Mouse (Mus musculus) heart, embryonic 13.5 days (tissue): ENCODE results near the gene Csf3r. TPM values are rescaled to one million over a fixed set of nuclear protein-coding genes. Genes with fewer than 3 reads are reported as not detected.

ENCODE experiments used
- ATAC-seq: fragments of 200-750 bp; cut with Nextera tagmentation; 2 replicates; pipeline ENCODE4 v1.8.0; 2017; ENCODE audit warnings: moderate TSS enrichment; ENCODE audit not compliant: insufficient number of reproducible peaks, low FRiP score, low TSS enrichment; ENCODE audit errors: extremely low read depth
- H3K27ac ChIP-seq: fragments of 300-500 bp; sonication (generic); replicated peaks from 2 replicates; pipeline ENCODE4 v1.5.1; 2015; ENCODE audit warnings: moderate library complexity, mild to moderate bottlenecking, inconsistent platforms
- H3K27me3 ChIP-seq: fragments of 300-500 bp; sonication (generic); replicated peaks from 2 replicates; pipeline ENCODE4 v1.6.1; 2015; ENCODE audit warnings: mild to moderate bottlenecking, inconsistent platforms
- H3K36me3 ChIP-seq: fragments of 300-500 bp; sonication (generic); 2 replicates; pipeline ENCODE4 v1.6.1; 2015; ENCODE audit warnings: mild to moderate bottlenecking, inconsistent platforms
- H3K4me1 ChIP-seq: fragments of 300-500 bp; sonication (generic); 2 replicates; pipeline ENCODE4 v1.6.1; 2015; ENCODE audit warnings: inconsistent platforms
- H3K4me2 ChIP-seq: fragments of 300-500 bp; sonication (generic); 2 replicates; pipeline ENCODE4 v1.6.1; 2015; ENCODE audit warnings: inconsistent platforms, mild to moderate bottlenecking, moderate library complexity
- H3K4me3 ChIP-seq: fragments of 300-500 bp; sonication (generic); 2 replicates; pipeline ENCODE4 v1.5.1; 2015; ENCODE audit warnings: moderate library complexity, mild to moderate bottlenecking, inconsistent platforms
- H3K9ac ChIP-seq: fragments of 300-500 bp; sonication (generic); 2 replicates; pipeline ENCODE4 v1.6.1; 2015; ENCODE audit warnings: inconsistent platforms, mild to moderate bottlenecking, moderate library complexity
- H3K9me3 ChIP-seq: fragments of 300-500 bp; sonication (generic); 2 replicates; pipeline ENCODE4 v1.6.1; 2016; ENCODE audit warnings: inconsistent platforms
- WGBS: fragments of 180-500 bp; shearing (Covaris S2); methylation state at CpG from one replicate; pipeline ENCODE4 v1.1.7; 2015; ENCODE audit warnings: mixed read lengths; 5-methylcytosine and 5-hydroxymethylcytosine counted together
- polyA plus RNA-seq: library from polyadenylated mRNA; unstranded; fragments of >200 nt; fragmentation: Nextera tagmentation; extraction: Ambion mirVana; gene quantifications from 2 replicates; pipeline ENCODE4 v1.2.1, GENCODE M21; 2015

The Csf3r gene
- polyA plus RNA-seq, 1 experiment from 2014 or later, result 0.43 TPM

DNA sequence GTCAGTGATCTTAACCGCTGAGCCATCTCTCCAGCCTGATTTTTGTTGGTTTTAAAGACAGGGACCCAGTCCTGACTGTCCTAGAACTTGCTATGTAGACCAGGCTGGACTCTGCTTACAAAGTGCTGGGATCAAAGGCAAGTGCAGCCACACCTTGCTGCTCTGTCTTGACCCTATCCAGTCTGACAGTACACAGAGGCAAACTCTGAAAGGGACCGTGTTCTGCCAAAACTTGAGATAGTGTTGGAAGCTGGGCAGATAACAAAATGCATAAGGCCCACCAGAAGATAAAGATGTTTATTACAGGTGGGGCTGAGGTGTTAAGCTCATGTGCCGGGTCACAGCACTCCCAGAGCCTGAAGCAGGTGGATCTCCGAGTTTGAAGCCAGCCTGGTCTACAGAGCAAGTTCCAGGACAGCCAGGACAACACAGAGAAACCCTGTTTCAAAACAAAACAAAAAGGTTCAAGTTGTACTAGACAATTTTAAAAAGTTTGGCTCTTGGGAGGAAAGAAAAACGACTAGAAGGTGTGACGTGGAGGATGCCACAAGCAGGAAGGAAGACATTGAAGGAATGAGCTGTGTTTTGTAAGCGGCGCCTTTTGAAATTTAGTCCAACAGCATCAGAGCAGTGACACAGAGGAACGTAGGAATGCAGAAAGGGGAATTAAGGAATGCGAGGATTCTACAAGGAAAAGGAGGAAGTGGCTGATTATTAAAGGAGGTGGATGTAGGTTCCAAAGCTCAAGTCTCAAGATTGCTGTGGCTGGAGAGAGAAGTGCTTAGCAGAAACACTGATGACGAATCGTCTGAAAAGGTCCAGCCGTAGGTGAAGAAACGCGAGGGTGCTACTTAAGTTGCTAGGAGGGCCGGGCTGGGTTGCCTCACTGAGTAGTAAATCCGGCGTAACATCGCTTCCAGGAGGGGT lies 33.1 kb downstream of the Csf3r start:
- no peak overlapping the region for H3K27ac ChIP-seq
- peak overlapping the region; percentile 72 for H3K4me3 ChIP-seq
- H3K27me3 ChIP-seq, result no peaks in the 10 kb centered on the region
- H3K4me1 ChIP-seq, result peaks cover 14% of the 10 kb centered on the region
- no peaks in the 10 kb centered on the region for H3K9me3 ChIP-seq
- H3K4me2 ChIP-seq, result peak overlapping the region; percentile 95
- no peak for ATAC-seq
- 11% methylated on average over 19 of the region's 19 CpGs for WGBS
- peaks cover 39% of the 10 kb centered on the region for H3K36me3 ChIP-seq
- H3K9ac ChIP-seq, result peak overlapping the region; percentile 80

DNA sequence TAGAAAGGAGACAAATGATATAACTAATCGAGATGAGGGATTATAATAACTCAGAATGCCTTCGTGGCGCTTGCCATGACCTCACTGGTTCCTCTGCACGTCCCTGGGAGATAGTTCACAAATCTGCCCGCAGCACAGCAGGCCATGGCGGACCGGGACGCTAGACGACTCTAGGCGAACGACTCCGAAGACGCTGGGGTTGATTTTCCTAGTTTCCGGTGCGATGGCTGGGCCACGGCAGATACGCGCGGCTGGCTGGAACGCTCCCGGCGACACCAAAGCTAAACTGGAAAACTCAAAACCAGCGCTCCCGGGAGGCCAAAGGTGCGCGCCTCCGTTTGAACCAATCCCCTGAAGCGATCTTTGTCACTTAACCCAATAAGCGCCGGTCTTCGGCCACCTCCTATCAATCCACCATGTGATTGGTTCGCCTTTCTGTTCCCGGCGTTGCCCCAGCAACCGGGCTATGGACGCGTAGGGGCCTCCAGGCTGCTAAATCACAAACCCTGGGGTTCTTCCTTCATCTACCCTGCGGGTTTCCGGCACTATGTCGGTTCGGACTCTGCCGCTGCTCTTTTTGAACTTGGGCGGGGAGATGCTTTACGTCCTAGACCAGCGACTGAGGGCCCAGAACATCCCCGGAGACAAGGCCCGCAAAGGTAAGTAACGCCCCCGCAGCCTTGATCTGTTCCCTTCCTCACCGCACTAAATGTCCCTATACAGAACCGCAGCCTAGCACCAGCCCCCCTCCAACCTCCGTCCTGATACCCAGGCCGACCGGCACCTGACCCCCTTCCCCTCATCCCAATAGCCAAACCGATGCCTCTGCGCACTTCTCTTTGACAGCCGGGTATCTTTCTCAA lies 34.0 kb downstream of the Csf3r start, which contains the start of gene Oscp1:
Gene Oscp1, plus strand, starts transcription at position 432 of the 863 bp plus-strand sequence.
- peak; percentile 92 for ATAC-seq
- Histone ChIP-seq H3K36me3 (peaks cover 32% of the 10 kb centered on the region), H3K4me2 (peak within 1 kb of the TSS; percentile 95), H3K9ac (peak within 1 kb of the TSS; percentile 80), H3K4me1 (peaks cover 14% of the 10 kb centered on the region), H3K4me3 (peak within 1 kb of the TSS; percentile 72), H3K27ac (no peak within 1 kb of the TSS; the same call in 1 of the 2 replicates), H3K9me3 (no peaks in the 10 kb centered on the region), H3K27me3 (no peaks in the 10 kb centered on the region)
- WGBS, result under 1% methylated on average over 57 of the region's 57 CpGs

GRCm38 (mm10) chr4:126058997-126059362 lies 34.6 kb downstream of the Csf3r start:
- H3K4me3 ChIP-seq, result peak overlapping the region; percentile 72
- ATAC-seq, result no peak
- peak overlapping the region; percentile 95 for H3K4me2 ChIP-seq
- no peak overlapping the region for H3K27ac ChIP-seq
- WGBS, result 36% methylated on average over 9 of the region's 9 CpGs
- H3K9me3 ChIP-seq, result no peaks in the 10 kb centered on the region
- peaks cover 14% of the 10 kb centered on the region for H3K4me1 ChIP-seq
- peaks cover 26% of the 10 kb centered on the region for H3K36me3 ChIP-seq
- H3K9ac ChIP-seq, result peak overlapping the region; percentile 80
- no peaks in the 10 kb centered on the region for H3K27me3 ChIP-seq

- H3K36me3 ChIP-seq, result no peaks in the 10 kb centered on the region
- peaks cover 10% of the 10 kb centered on the region for H3K4me1 ChIP-seq
- no peak overlapping the region for H3K27ac ChIP-seq
- no peak overlapping the region for H3K9ac ChIP-seq
- WGBS, result 31% methylated on average over 1 of the region's 1 CpGs
- no peak overlapping the region for H3K4me2 ChIP-seq
- H3K4me3 ChIP-seq, result no peak overlapping the region
- ATAC-seq, result no peak
- no peaks in the 10 kb centered on the region for H3K9me3 ChIP-seq
- no peaks in the 10 kb centered on the region for H3K27me3 ChIP-seq
Observed at GRCm38 (mm10) chr4:126062856-126063255, 38.5 kb downstream of the Csf3r start.

DNA sequence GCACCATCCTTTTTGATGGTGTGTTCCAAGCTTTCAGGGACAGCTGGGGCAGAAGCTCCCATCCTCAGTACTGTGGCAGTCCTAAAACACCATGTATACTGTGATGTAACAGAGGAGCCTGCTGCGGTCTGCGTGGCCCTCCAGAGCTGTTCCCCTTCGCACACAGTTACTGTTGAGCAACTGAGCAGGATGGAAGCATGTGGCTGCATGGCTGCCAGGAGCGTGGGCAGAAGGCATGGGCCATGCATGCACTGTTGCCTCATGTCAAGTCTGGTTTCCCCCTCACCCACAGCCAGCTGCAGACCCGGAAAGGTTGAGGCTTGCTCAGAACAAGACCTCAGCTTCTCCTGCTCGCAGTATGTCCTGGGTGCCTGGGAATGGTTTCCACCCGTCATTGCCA lies 40.9 kb downstream of the Csf3r start:
- H3K36me3 ChIP-seq, result no peaks in the 10 kb centered on the region
- H3K9me3 ChIP-seq, result no peaks in the 10 kb centered on the region
- H3K27ac ChIP-seq, result no peak overlapping the region
- H3K4me3 ChIP-seq, result no peak overlapping the region
- H3K4me2 ChIP-seq, result no peak overlapping the region
- H3K9ac ChIP-seq, result no peak overlapping the region
- H3K4me1 ChIP-seq, result 0 out of 2 replicates have a peak, but pooled peaks cover 4% of the 10 kb centered on the region
- no peaks in the 10 kb centered on the region for H3K27me3 ChIP-seq
- ATAC-seq, result no peak
- WGBS, result 80% methylated on average over 7 of the region's 7 CpGs

- Histone ChIP-seq H3K4me1 (0 out of 2 replicates have a peak, but pooled peaks cover 4% of the 10 kb centered on the region), H3K36me3 (no peaks in the 10 kb centered on the region), H3K4me2 (no peak overlapping the region), H3K9ac (no peak overlapping the region), H3K4me3 (no peak overlapping the region), H3K9me3 (no peaks in the 10 kb centered on the region), H3K27me3 (no peaks in the 10 kb centered on the region), H3K27ac (no peak overlapping the region)
- 56% methylated on average over 15 of the region's 15 CpGs for WGBS
- no peak for ATAC-seq
Observed at GRCm38 (mm10) chr4:126067401-126068077, 43.2 kb downstream of the Csf3r start.

GRCm38 (mm10) chr4:126068842-126069241 lies 44.5 kb downstream of the Csf3r start:
- Histone ChIP-seq H3K9ac (no peak overlapping the region), H3K4me1 (0 out of 2 replicates have a peak, but pooled peaks cover 4% of the 10 kb centered on the region), H3K4me2 (no peak overlapping the region), H3K9me3 (no peaks in the 10 kb centered on the region), H3K4me3 (no peak overlapping the region), H3K36me3 (no peaks in the 10 kb centered on the region), H3K27me3 (no peaks in the 10 kb centered on the region), H3K27ac (no peak overlapping the region)
- 74% methylated on average over 6 of the region's 6 CpGs for whole genome bisulfite sequencing
- ATAC-seq, result no peak

DNA sequence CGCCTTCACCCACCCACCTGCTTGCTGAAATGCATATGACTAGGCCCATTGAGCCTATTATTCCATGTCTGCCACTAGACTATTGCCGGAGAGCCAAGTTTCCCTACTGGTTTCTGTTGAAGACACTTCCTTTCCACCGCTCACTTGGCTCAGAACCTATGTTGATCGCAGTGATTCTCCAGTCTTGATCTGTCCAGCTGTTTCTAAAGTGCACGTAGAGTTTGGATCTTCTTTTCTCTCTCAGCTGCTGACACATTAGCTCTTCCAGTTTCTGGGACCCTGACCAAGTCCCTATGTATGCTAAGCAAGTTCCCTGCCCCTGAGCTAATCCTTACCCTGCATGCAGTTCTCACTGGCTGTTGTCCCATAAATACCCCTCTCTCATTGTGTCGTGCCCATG lies 53.5 kb downstream of the Csf3r start:
- H3K9me3 ChIP-seq, result no peaks in the 10 kb centered on the region
- no peaks in the 10 kb centered on the region for H3K4me1 ChIP-seq
- H3K36me3 ChIP-seq, result peaks cover 4% of the 10 kb centered on the region; the same call in 1 of the 2 replicates
- H3K27ac ChIP-seq, result no peak overlapping the region
- H3K4me3 ChIP-seq, result no peak overlapping the region
- H3K27me3 ChIP-seq, result no peaks in the 10 kb centered on the region
- no peak overlapping the region for H3K4me2 ChIP-seq
- H3K9ac ChIP-seq, result no peak overlapping the region
- WGBS, result 73% methylated on average over 6 of the region's 6 CpGs
- no peak for ATAC-seq

- WGBS, result 65% methylated on average over 4 of the region's 4 CpGs
- H3K27ac ChIP-seq, result no peak overlapping the region
- H3K4me2 ChIP-seq, result no peak overlapping the region
- no peaks in the 10 kb centered on the region for H3K4me1 ChIP-seq
- H3K4me3 ChIP-seq, result no peak overlapping the region
- no peak overlapping the region for H3K9ac ChIP-seq
- ATAC-seq, result no peak
- H3K9me3 ChIP-seq, result no peaks in the 10 kb centered on the region
- no peaks in the 10 kb centered on the region for H3K27me3 ChIP-seq
- H3K36me3 ChIP-seq, result peaks cover 4% of the 10 kb centered on the region; the same call in 1 of the 2 replicates
Observed at GRCm38 (mm10) chr4:126079266-126079665, 54.9 kb downstream of the Csf3r start.

DNA sequence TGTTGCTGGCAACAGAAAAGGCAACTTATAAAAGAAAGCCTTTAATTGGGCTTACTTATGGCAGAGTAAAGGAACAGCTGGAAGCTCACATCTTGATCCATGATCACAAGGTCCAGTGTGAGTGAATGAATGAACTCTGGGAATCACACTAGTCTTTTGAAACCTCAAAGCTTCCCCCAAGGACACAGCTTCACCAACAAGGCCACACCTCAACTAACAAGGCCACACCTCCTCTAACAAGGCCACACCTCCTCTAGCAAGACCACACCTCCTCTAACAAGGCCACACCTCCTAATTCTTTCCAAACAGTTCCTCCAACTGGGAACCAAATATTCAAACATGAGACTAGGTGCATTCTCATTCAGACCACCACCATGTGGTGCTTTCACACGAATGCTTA lies 57.3 kb downstream of the Csf3r start:
- ATAC-seq, result no peak
- WGBS, result 92% methylated on average over 1 of the region's 1 CpGs
- H3K27ac ChIP-seq, result no peak overlapping the region

GRCm38 (mm10) chr4:126083021-126083420 lies 58.7 kb downstream of the Csf3r start:
- Histone ChIP-seq H3K9ac (no peak overlapping the region), H3K27ac (no peak overlapping the region), H3K4me3 (no peak overlapping the region), H3K4me1 (peaks cover 4% of the 10 kb centered on the region; the same call in 1 of the 2 replicates), H3K4me2 (no peak overlapping the region), H3K36me3 (peaks cover 4% of the 10 kb centered on the region; the same call in 1 of the 2 replicates), H3K9me3 (no peaks in the 10 kb centered on the region), H3K27me3 (no peaks in the 10 kb centered on the region)
- ATAC-seq, result no peak
- 72% methylated on average over 9 of the region's 9 CpGs for WGBS

More for the DNA sequence above, 57.3 kb downstream of the Csf3r start:
- Histone ChIP-seq H3K9me3 (no peaks in the 10 kb centered on the region), H3K4me1 (peaks cover 4% of the 10 kb centered on the region; the same call in 1 of the 2 replicates), H3K27me3 (no peaks in the 10 kb centered on the region), H3K4me2 (no peak overlapping the region), H3K36me3 (peaks cover 4% of the 10 kb centered on the region; the same call in 1 of the 2 replicates), H3K4me3 (no peak overlapping the region), H3K9ac (no peak overlapping the region)
